Comparison of ENCODE assay signal across 7 mouse cellular contexts in the genomic region with DNA sequence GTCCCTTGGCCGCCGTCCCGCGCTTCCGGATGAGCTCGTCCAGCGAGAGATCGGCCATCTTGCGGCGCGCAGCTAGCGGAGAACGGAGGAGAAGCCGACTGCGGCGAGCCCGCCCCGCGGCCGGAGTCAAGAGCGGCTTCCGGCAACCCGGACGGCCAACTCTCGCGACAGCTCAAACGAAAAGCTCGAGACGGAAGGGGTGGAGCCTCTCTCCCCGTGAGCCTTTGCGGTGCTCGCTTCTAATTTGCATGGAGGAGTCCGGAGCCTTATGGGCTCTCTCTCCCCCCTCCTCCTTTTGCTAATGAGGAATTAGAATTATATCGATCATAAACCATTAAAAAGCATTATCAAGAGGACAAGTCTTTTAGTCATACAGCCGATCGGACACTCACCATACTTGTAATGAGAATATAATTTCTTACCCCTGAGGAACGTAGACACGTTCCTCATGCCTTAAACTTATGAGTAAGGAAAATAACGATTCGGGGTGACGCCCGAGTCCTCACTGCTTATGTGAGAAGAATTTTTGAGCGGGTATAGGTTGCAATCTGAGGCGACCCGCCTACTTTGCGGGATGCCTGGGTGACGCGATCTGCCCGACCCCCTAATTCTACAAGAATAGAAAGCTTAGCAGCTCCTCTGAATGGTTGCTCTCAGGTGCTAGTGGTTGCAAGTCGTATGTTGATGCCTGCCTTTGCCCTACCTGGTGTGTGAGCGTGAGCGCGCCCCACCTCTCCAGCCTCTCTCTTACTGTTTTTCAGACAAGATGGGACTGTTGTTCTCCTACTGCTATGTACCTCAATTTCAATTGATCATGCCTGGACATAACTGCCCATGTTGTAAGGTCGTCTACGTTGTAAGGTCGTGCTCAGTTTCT. TPM values are rescaled to one million over a fixed set of nuclear protein-coding genes. Genes with fewer than 3 reads are reported as not detected.
DNase-seq lines count a peak whose midpoint lies in the region; ATAC-seq lines count a peak whose summit lies in the region.

A gene (minus strand): TSS at position 189 of the 877 bp plus-strand sequence.

- under 1% methylated on average over 56 of the region's 56 CpGs for WGBS in embryonic facial prominence, embryonic 10.5 days
- WGBS in limb, embryonic 10.5 days: under 1% methylated on average over 56 of the region's 56 CpGs
- under 1% methylated on average over 56 of the region's 56 CpGs for WGBS in midbrain, embryonic 13.5 days

- H3K36me3 ChIP-seq in embryonic facial prominence, embryonic 10.5 days (replicated peaks): peaks cover 50% of the 10 kb centered on the region
- peaks cover 40% of the 10 kb centered on the region for H3K36me3 ChIP-seq in limb, embryonic 10.5 days
- H3K36me3 ChIP-seq in midbrain, embryonic 13.5 days: peaks cover 38% of the 10 kb centered on the region

- H3K9me3 ChIP-seq in embryonic facial prominence, embryonic 10.5 days: no peaks in the 10 kb centered on the region
- no peaks in the 10 kb centered on the region for H3K9me3 ChIP-seq in limb, embryonic 10.5 days (replicated peaks)
- no peaks in the 10 kb centered on the region for H3K9me3 ChIP-seq in midbrain, embryonic 13.5 days

- H3K9ac ChIP-seq in midbrain, embryonic 13.5 days (replicated peaks): peak within 1 kb of the TSS; percentile 97

- peak within 1 kb of the TSS; percentile 89 for H3K4me2 ChIP-seq in midbrain, embryonic 13.5 days (replicated peaks)

- H3K4me3 ChIP-seq in embryonic facial prominence, embryonic 10.5 days: peak within 1 kb of the TSS; percentile 96
- H3K4me3 ChIP-seq in limb, embryonic 10.5 days: peak within 1 kb of the TSS; percentile 72
- H3K4me3 ChIP-seq in midbrain, embryonic 13.5 days (replicated peaks): peak within 1 kb of the TSS; percentile 96

- H3K27ac ChIP-seq in embryonic facial prominence, embryonic 10.5 days (replicated peaks): peak within 1 kb of the TSS; percentile 98
- peak within 1 kb of the TSS; percentile 97 for H3K27ac ChIP-seq in limb, embryonic 10.5 days
- H3K27ac ChIP-seq in midbrain, embryonic 13.5 days: peak within 1 kb of the TSS; percentile 98

- ATAC-seq in granulocyte monocyte progenitor cell, adult 5-6 weeks (replicated peaks; ENCODE audit: poor library complexity, severe bottlenecking): peak; percentile 72
- peak; percentile 93 for ATAC-seq in midbrain, embryonic 13.5 days

- peak; percentile 98 for DNase-seq in adrenal gland, postnatal 10 days
- peak; percentile 96 for DNase-seq in embryonic facial prominence, embryonic 10.5 days (ENCODE audit: low spot score)
- peak; percentile 97 for DNase-seq in kidney, adult 11 months
- DNase-seq in limb, embryonic 10.5 days (ENCODE audit: low spot score): peak; percentile 98
- peak; percentile 99 for DNase-seq in spleen, adult 12 weeks (ENCODE audit: low spot score)

- H3K4me1 ChIP-seq in embryonic facial prominence, embryonic 10.5 days: peaks cover 13% of the 10 kb centered on the region
- peaks cover 12% of the 10 kb centered on the region for H3K4me1 ChIP-seq in limb, embryonic 10.5 days
- H3K4me1 ChIP-seq in midbrain, embryonic 13.5 days (replicated peaks): peaks cover 19% of the 10 kb centered on the region

- H3K27me3 ChIP-seq in embryonic facial prominence, embryonic 10.5 days (replicated peaks; ENCODE audit: low read depth, poor library complexity, severe bottlenecking): no peaks in the 10 kb centered on the region
- H3K27me3 ChIP-seq in limb, embryonic 10.5 days (ENCODE audit: low read depth, poor library complexity, severe bottlenecking): no peaks in the 10 kb centered on the region
- no peaks in the 10 kb centered on the region for H3K27me3 ChIP-seq in midbrain, embryonic 13.5 days

RNA-seq across cellular contexts. Expression of the gene that starts here (rescaled TPM):
- 10 to 100 TPM; 85.1 to 90.9 TPM for total RNA-seq in adrenal gland, postnatal 10 days (2021)
- 181 and 182 TPM in 2 replicates for polyA plus RNA-seq in embryonic facial prominence, embryonic 10.5 days (2016; fragmentation: Nextera tagmentation; extraction: Ambion mirVana)
- total RNA-seq in granulocyte monocyte progenitor cell, adult 5-6 weeks (2014; fragmentation: Nextera tagmentation): 56.1 and 72.5 TPM in 2 replicates
- total RNA-seq in granulocyte monocyte progenitor cell, adult 5-6 weeks (2017): 78.7 and 81.9 TPM in 2 replicates
- 183 and 193 TPM in 2 replicates for polyA plus RNA-seq in limb, embryonic 10.5 days (2016; fragmentation: Nextera tagmentation; extraction: Ambion mirVana)
- polyA plus RNA-seq in midbrain, embryonic 13.5 days (2015; fragmentation: Nextera tagmentation; extraction: Ambion mirVana): 166 and 169 TPM in 2 replicates

Comparison
In these comparisons a context has a peak if more than half of its experiments do, and no peak if none do; other contexts are left out.
1. Peak in every context shown above with its lines: DNase-seq, ATAC-seq, H3K4me3 ChIP-seq and H3K27ac ChIP-seq.